Mouse (Mus musculus) embryonic fibroblast, embryonic 13.5 days (primary cell): ENCODE measurements around the gene Usp48.
A peak's percentile ranks its signal among the peaks of the same experiment; 100 is the strongest.

Experiments
- CTCF ChIP-seq: IDR thresholded peaks from 2 replicates; pipeline ENCODE4 v1.5.1; 2011; ENCODE audit warnings: mild to moderate bottlenecking, control low read depth, low read length, moderate library complexity, borderline replicate concordance; ENCODE audit not compliant: insufficient read depth
- POLR2A ChIP-seq: IDR thresholded peaks from 2 replicates; pipeline ENCODE4 v1.6.1; 2011; ENCODE audit warnings: low read depth, mild to moderate bottlenecking, control low read depth, low read length, moderate library complexity

GRCm38 (mm10) chr4:137594496-137595270 lies 1.1 kb downstream of the Usp48 start:
- no peak for TF ChIP-seq CTCF
- peak; percentile 45 for TF ChIP-seq POLR2A
